Mouse (Mus musculus): ENCODE measurements around the gene Apoh. TPM values are rescaled to one million over a fixed set of nuclear protein-coding genes. Genes with fewer than 3 reads are reported as not detected.

Apoh gene
- polyA plus RNA-seq, 1 experiment from 2014 or later: 0.24 TPM

- no peak for ATAC-seq
- 98% methylated on average over 1 of the region's 1 CpGs for WGBS
Observed at GRCm38 (mm10) chr11:108385666-108386024, 42.5 kb downstream of the Apoh start.

GRCm38 (mm10) chr11:108395061-108395460 is 51.9 kb downstream of the Apoh start:
- Histone ChIP-seq H3K4me3 (replicated peaks; ENCODE audit: low read length) (no peak overlapping the region), H3K4me1 (replicated peaks; ENCODE audit: control insufficient read depth, insufficient read depth, low read length) (no peaks in the 10 kb centered on the region), H3K9me3 (ENCODE audit: control insufficient read depth, low read length) (no peaks in the 10 kb centered on the region), H3K9ac (replicated peaks; ENCODE audit: low read depth, low read length) (no peak overlapping the region), H3K36me3 (ENCODE audit: control insufficient read depth, insufficient read depth) (no peaks in the 10 kb centered on the region), H3K27ac (ENCODE audit: low read length) (no peak overlapping the region), H3K4me2 (ENCODE audit: low read length) (no peak overlapping the region), H3K27me3 (replicated peaks; ENCODE audit: control insufficient read depth, insufficient read depth, low read length) (no peaks in the 10 kb centered on the region)
- ATAC-seq: no peak
- 97% methylated on average over 9 of the region's 9 CpGs for WGBS

More at GRCm38 (mm10) chr11:108385666-108386024, 42.5 kb downstream of the Apoh start:
- H3K4me1 ChIP-seq (replicated peaks; ENCODE audit: control insufficient read depth, insufficient read depth, low read length): no peaks in the 10 kb centered on the region
- H3K4me3 ChIP-seq (replicated peaks; ENCODE audit: low read length): no peak overlapping the region
- H3K27ac ChIP-seq (ENCODE audit: low read length): no peak overlapping the region
- no peaks in the 10 kb centered on the region for H3K27me3 ChIP-seq (replicated peaks; ENCODE audit: control insufficient read depth, insufficient read depth, low read length)
- no peak overlapping the region for H3K4me2 ChIP-seq (ENCODE audit: low read length)
- no peaks in the 10 kb centered on the region for H3K9me3 ChIP-seq (ENCODE audit: control insufficient read depth, low read length)
- no peak overlapping the region for H3K9ac ChIP-seq (replicated peaks; ENCODE audit: low read depth, low read length)
- no peaks in the 10 kb centered on the region for H3K36me3 ChIP-seq (ENCODE audit: control insufficient read depth, insufficient read depth)

GRCm38 (mm10) chr11:108396076-108396829 is 53.1 kb downstream of the Apoh start:
- Histone ChIP-seq H3K27ac (ENCODE audit: low read length) (no peak overlapping the region), H3K27me3 (replicated peaks; ENCODE audit: control insufficient read depth, insufficient read depth, low read length) (no peaks in the 10 kb centered on the region), H3K4me3 (replicated peaks; ENCODE audit: low read length) (no peak overlapping the region), H3K9ac (replicated peaks; ENCODE audit: low read depth, low read length) (no peak overlapping the region), H3K36me3 (ENCODE audit: control insufficient read depth, insufficient read depth) (no peaks in the 10 kb centered on the region), H3K9me3 (ENCODE audit: control insufficient read depth, low read length) (no peaks in the 10 kb centered on the region), H3K4me2 (ENCODE audit: low read length) (no peak overlapping the region), H3K4me1 (replicated peaks; ENCODE audit: control insufficient read depth, insufficient read depth, low read length) (no peaks in the 10 kb centered on the region)
- 88% methylated on average over 7 of the region's 7 CpGs for WGBS
- no peak for ATAC-seq

GRCm38 (mm10) chr11:108409876-108410644 is 66.9 kb downstream of the Apoh start:
- H3K9ac ChIP-seq (replicated peaks; ENCODE audit: low read depth, low read length): no peak overlapping the region
- no peaks in the 10 kb centered on the region for H3K9me3 ChIP-seq (ENCODE audit: control insufficient read depth, low read length)
- no peak overlapping the region for H3K4me3 ChIP-seq (replicated peaks; ENCODE audit: low read length)
- H3K4me2 ChIP-seq (ENCODE audit: low read length): no peak overlapping the region
- peaks cover 7% of the 10 kb centered on the region for H3K4me1 ChIP-seq (replicated peaks; ENCODE audit: control insufficient read depth, insufficient read depth, low read length)
- no peaks in the 10 kb centered on the region for H3K36me3 ChIP-seq (ENCODE audit: control insufficient read depth, insufficient read depth)
- WGBS: 21% methylated on average over 7 of the region's 9 CpGs
- H3K27ac ChIP-seq (ENCODE audit: low read length): peak overlapping the region; percentile 6; the same call in 1 of the 2 replicates
- peak; percentile 83 for ATAC-seq
- H3K27me3 ChIP-seq (replicated peaks; ENCODE audit: control insufficient read depth, insufficient read depth, low read length): no peaks in the 10 kb centered on the region

- no peaks in the 10 kb centered on the region for H3K27me3 ChIP-seq (replicated peaks; ENCODE audit: control insufficient read depth, insufficient read depth, low read length)
- no peak for ATAC-seq
- no peak overlapping the region for H3K4me2 ChIP-seq (ENCODE audit: low read length)
- no peaks in the 10 kb centered on the region for H3K36me3 ChIP-seq (ENCODE audit: control insufficient read depth, insufficient read depth)
- H3K9me3 ChIP-seq (ENCODE audit: control insufficient read depth, low read length): no peaks in the 10 kb centered on the region
- WGBS: 96% methylated on average over 1 of the region's 1 CpGs
- H3K9ac ChIP-seq (replicated peaks; ENCODE audit: low read depth, low read length): no peak overlapping the region
- H3K4me3 ChIP-seq (replicated peaks; ENCODE audit: low read length): no peak overlapping the region
- H3K27ac ChIP-seq (ENCODE audit: low read length): no peak overlapping the region
- no peaks in the 10 kb centered on the region for H3K4me1 ChIP-seq (replicated peaks; ENCODE audit: control insufficient read depth, insufficient read depth, low read length)
Observed at GRCm38 (mm10) chr11:108416360-108416759, 73.2 kb downstream of the Apoh start.

- Histone ChIP-seq H3K4me2 (ENCODE audit: low read length) (no peak overlapping the region), H3K9me3 (ENCODE audit: control insufficient read depth, low read length) (no peaks in the 10 kb centered on the region), H3K27ac (ENCODE audit: low read length) (no peak overlapping the region), H3K27me3 (replicated peaks; ENCODE audit: control insufficient read depth, insufficient read depth, low read length) (no peaks in the 10 kb centered on the region), H3K9ac (replicated peaks; ENCODE audit: low read depth, low read length) (no peak overlapping the region), H3K4me1 (replicated peaks; ENCODE audit: control insufficient read depth, insufficient read depth, low read length) (no peaks in the 10 kb centered on the region), H3K4me3 (replicated peaks; ENCODE audit: low read length) (no peak overlapping the region), H3K36me3 (ENCODE audit: control insufficient read depth, insufficient read depth) (no peaks in the 10 kb centered on the region)
- ATAC-seq: peak; percentile 57
- 12% methylated on average over 1 of the region's 1 CpGs for WGBS
Observed at GRCm38 (mm10) chr11:108418540-108418939, 75.4 kb downstream of the Apoh start.

- ATAC-seq: no peak
- H3K4me1 ChIP-seq (replicated peaks; ENCODE audit: control insufficient read depth, insufficient read depth, low read length): peaks cover 5% of the 10 kb centered on the region
- H3K4me3 ChIP-seq (replicated peaks; ENCODE audit: low read length): no peak overlapping the region
- H3K4me2 ChIP-seq (ENCODE audit: low read length): no peak overlapping the region
- H3K27me3 ChIP-seq (replicated peaks; ENCODE audit: control insufficient read depth, insufficient read depth, low read length): no peaks in the 10 kb centered on the region
- no peak overlapping the region for H3K9ac ChIP-seq (replicated peaks; ENCODE audit: low read depth, low read length)
- H3K36me3 ChIP-seq (ENCODE audit: control insufficient read depth, insufficient read depth): no peaks in the 10 kb centered on the region
- 90% methylated on average over 6 of the region's 6 CpGs for WGBS
- H3K27ac ChIP-seq (ENCODE audit: low read length): no peak overlapping the region
- H3K9me3 ChIP-seq (ENCODE audit: control insufficient read depth, low read length): no peaks in the 10 kb centered on the region
Observed at GRCm38 (mm10) chr11:108419242-108419641, 76.1 kb downstream of the Apoh start.

- Histone ChIP-seq H3K36me3 (ENCODE audit: control insufficient read depth, insufficient read depth) (no peaks in the 10 kb centered on the region), H3K4me3 (replicated peaks; ENCODE audit: low read length) (no peak overlapping the region), H3K4me1 (replicated peaks; ENCODE audit: control insufficient read depth, insufficient read depth, low read length) (peaks cover 9% of the 10 kb centered on the region), H3K9me3 (ENCODE audit: control insufficient read depth, low read length) (no peaks in the 10 kb centered on the region), H3K9ac (replicated peaks; ENCODE audit: low read depth, low read length) (no peak overlapping the region), H3K4me2 (ENCODE audit: low read length) (no peak overlapping the region), H3K27me3 (replicated peaks; ENCODE audit: control insufficient read depth, insufficient read depth, low read length) (no peaks in the 10 kb centered on the region), H3K27ac (ENCODE audit: low read length) (no peak overlapping the region)
- 74% methylated on average over 4 of the region's 4 CpGs for WGBS
- ATAC-seq: no peak
Observed at GRCm38 (mm10) chr11:108420751-108421150, 77.6 kb downstream of the Apoh start.

GRCm38 (mm10) chr11:108423221-108423620 is 80.1 kb downstream of the Apoh start:
- H3K27ac ChIP-seq (ENCODE audit: low read length): no peak overlapping the region
- no peak overlapping the region for H3K9ac ChIP-seq (replicated peaks; ENCODE audit: low read depth, low read length)
- WGBS: 37% methylated on average over 7 of the region's 7 CpGs
- peaks cover 17% of the 10 kb centered on the region for H3K4me1 ChIP-seq (replicated peaks; ENCODE audit: control insufficient read depth, insufficient read depth, low read length)
- H3K36me3 ChIP-seq (ENCODE audit: control insufficient read depth, insufficient read depth): no peaks in the 10 kb centered on the region
- H3K27me3 ChIP-seq (replicated peaks; ENCODE audit: control insufficient read depth, insufficient read depth, low read length): no peaks in the 10 kb centered on the region
- no peak overlapping the region for H3K4me3 ChIP-seq (replicated peaks; ENCODE audit: low read length)
- H3K4me2 ChIP-seq (ENCODE audit: low read length): no peak overlapping the region
- no peaks in the 10 kb centered on the region for H3K9me3 ChIP-seq (ENCODE audit: control insufficient read depth, low read length)
- ATAC-seq: no peak
